Mouse (Mus musculus) liver, postnatal 0 days (tissue): ENCODE measurements at regions not wholly inside any gene's neighbourhood (a gene's known extent, or its start where the extent isn't known, plus 50 kb on each side); places are given as distances from the start of the nearest gene placed in this dataset.
A peak's percentile ranks its signal among the peaks of the same experiment; 100 is the strongest.

Source experiments
- ATAC-seq: fragments of 200-750 bp; cut with Nextera tagmentation; 2 replicates; pipeline ENCODE4 v1.8.0; 2017; ENCODE audit warnings: mild to moderate bottlenecking, moderate library complexity
- DNase-seq: peaks from one replicate; pipeline ENCODE4 v3.0.0-alpha.2; 2016
- H3K27ac ChIP-seq: fragments of 300-500 bp; sonication (generic); 2 replicates; pipeline ENCODE4 v1.5.1; 2014; ENCODE audit warnings: antibody characterized with exemption, moderate library complexity, mild to moderate bottlenecking, low read depth
- H3K27me3 ChIP-seq: fragments of 300-500 bp; sonication (generic); 2 replicates; pipeline ENCODE4 v1.6.1; 2014; ENCODE audit warnings: low read length, control low read depth, mixed read lengths; ENCODE audit not compliant: insufficient read depth
- H3K36me3 ChIP-seq: fragments of 300-500 bp; sonication (generic); replicated peaks from 2 replicates; pipeline ENCODE4 v1.6.1; 2014; ENCODE audit warnings: mild to moderate bottlenecking, control low read depth, low read length, moderate library complexity, mixed read lengths; ENCODE audit not compliant: insufficient read depth
- H3K4me1 ChIP-seq: fragments of 300-500 bp; sonication (generic); 2 replicates; pipeline ENCODE4 v1.6.1; 2014; ENCODE audit warnings: antibody characterized with exemption, mild to moderate bottlenecking, control low read depth; ENCODE audit not compliant: insufficient read depth
- H3K4me2 ChIP-seq: fragments of 300-500 bp; sonication (generic); 2 replicates; pipeline ENCODE4 v1.6.1; 2014; ENCODE audit warnings: low read depth, mild to moderate bottlenecking, low read length, moderate library complexity, mixed read lengths
- H3K4me3 ChIP-seq: fragments of 300-500 bp; sonication (generic); 2 replicates; pipeline ENCODE4 v1.5.1; 2014; ENCODE audit warnings: low read depth, low read length
- H3K9ac ChIP-seq: fragments of 300-500 bp; sonication (generic); replicated peaks from 2 replicates; pipeline ENCODE4 v1.6.1; 2014; ENCODE audit warnings: mild to moderate bottlenecking, moderate library complexity
- H3K9me3 ChIP-seq: fragments of 300-500 bp; sonication (generic); 2 replicates; pipeline ENCODE4 v1.6.1; 2016; ENCODE audit warnings: mild to moderate bottlenecking, control low read depth, low read length, mixed read lengths
- CTCF ChIP-seq: sonication (generic); IDR thresholded peaks from 2 replicates; pipeline ENCODE4 v1.5.1; 2016; ENCODE audit warnings: antibody characterized with exemption, low read depth
- EP300 ChIP-seq: IDR thresholded peaks from 2 replicates; pipeline ENCODE4 v1.6.1; 2016; ENCODE audit warnings: antibody characterized with exemption, low read depth, mild to moderate bottlenecking
- WGBS: fragments of 180-500 bp; shearing (Covaris S2); extraction: QIAGEN DNeasy Blood & Tissue Kit; methylation state at CpG from one replicate; pipeline ENCODE4 v1.1.7; 2014; ENCODE audit not compliant: insufficient replicate concordance; 5-methylcytosine and 5-hydroxymethylcytosine counted together

DNA sequence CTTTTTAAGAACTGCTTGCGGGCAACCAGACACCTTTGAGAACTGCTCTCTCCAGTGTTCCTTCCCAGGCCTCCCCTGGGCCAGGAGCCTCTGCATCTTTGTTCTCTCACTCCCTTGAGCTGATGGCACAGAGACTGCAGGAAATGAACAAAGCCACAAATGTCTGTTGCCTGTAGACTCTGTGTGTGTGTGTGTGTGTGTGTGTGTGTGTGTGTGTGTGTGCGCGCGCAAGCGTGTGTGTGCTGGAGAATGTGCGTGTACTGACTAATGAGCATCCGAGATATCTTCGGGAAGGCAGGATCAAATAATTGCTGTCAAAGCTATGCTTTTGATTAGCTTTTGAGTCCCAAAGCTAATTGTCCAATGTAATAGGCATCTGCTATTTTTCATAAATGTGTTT lies 254.7 kb upstream of the Sdk2 start:
- no peaks in the 10 kb centered on the region for H3K36me3 ChIP-seq
- H3K4me3 ChIP-seq, result no peak overlapping the region
- no peaks in the 10 kb centered on the region for H3K9me3 ChIP-seq
- no peaks in the 10 kb centered on the region for H3K4me1 ChIP-seq
- no peak overlapping the region for H3K9ac ChIP-seq
- no peaks in the 10 kb centered on the region for H3K27me3 ChIP-seq
- no peak overlapping the region for H3K4me2 ChIP-seq
- TF ChIP-seq EP300, result no peak
- TF ChIP-seq CTCF, result no peak
- H3K27ac ChIP-seq, result no peak overlapping the region
- DNase-seq (no peak), ATAC-seq (no peak)
- WGBS, result 46% methylated on average over 8 of the region's 8 CpGs

DNA sequence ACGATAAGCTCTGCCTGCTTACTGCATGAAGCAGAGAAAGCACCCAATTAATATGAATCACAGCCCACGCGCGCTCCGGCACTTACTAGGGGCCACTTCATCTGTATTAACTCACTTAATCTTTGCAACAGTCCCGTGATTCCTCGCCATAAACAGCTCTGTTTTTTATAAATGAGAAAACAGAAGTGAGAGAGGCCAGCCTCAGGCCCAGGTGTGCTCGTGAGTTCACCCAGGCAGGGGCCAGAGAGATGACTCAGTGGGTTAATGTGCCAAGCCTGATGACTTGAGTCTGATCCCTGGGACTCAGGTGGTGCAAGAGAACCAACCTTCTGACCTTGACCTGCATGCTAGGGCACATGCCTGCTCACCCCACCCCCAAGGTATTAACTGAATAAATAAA lies 248.4 kb upstream of the Sdk2 start:
- H3K27me3 ChIP-seq, result no peaks in the 10 kb centered on the region
- no peaks in the 10 kb centered on the region for H3K9me3 ChIP-seq
- no peak overlapping the region for H3K4me2 ChIP-seq
- no peak for DNase-seq
- ATAC-seq, result no peak
- TF ChIP-seq EP300 (no peak), CTCF (no peak)
- H3K27ac ChIP-seq, result no peak overlapping the region
- H3K9ac ChIP-seq, result no peak overlapping the region
- H3K36me3 ChIP-seq, result no peaks in the 10 kb centered on the region
- H3K4me1 ChIP-seq, result 0 out of 2 replicates have a peak, but pooled peaks cover 4% of the 10 kb centered on the region
- 80% methylated on average over 8 of the region's 8 CpGs for WGBS
- H3K4me3 ChIP-seq, result no peak overlapping the region

DNA sequence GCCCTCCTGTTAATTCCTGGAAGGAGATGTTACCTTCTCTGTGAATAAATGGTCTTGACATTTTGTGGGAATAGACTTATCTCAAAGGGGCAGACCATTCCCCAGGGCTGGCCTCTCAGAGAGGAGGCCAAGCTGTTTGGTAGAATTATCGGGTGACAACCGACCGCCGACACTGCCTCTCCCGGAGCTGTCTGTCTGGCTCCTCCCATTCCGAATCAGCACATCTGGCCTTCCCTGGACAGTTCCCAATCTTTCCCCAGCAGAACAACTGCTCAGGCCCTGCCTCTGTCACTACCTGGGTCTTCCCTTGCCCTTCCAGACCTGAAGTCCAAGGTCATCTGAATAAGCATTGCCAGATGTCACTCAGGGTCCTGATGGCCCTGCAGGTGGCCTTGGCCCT lies 246.8 kb upstream of the Sdk2 start:
- H3K4me1 ChIP-seq, result 0 out of 2 replicates have a peak, but pooled peaks cover 4% of the 10 kb centered on the region
- ATAC-seq, result no peak
- no peaks in the 10 kb centered on the region for H3K27me3 ChIP-seq
- H3K9me3 ChIP-seq, result no peaks in the 10 kb centered on the region
- no peak overlapping the region for H3K27ac ChIP-seq
- H3K9ac ChIP-seq, result no peak overlapping the region
- no peak for TF ChIP-seq CTCF
- TF ChIP-seq EP300, result no peak
- no peak for DNase-seq
- no peak overlapping the region for H3K4me2 ChIP-seq
- no peak overlapping the region for H3K4me3 ChIP-seq
- no peaks in the 10 kb centered on the region for H3K36me3 ChIP-seq
- WGBS, result 39% methylated on average over 6 of the region's 6 CpGs

DNA sequence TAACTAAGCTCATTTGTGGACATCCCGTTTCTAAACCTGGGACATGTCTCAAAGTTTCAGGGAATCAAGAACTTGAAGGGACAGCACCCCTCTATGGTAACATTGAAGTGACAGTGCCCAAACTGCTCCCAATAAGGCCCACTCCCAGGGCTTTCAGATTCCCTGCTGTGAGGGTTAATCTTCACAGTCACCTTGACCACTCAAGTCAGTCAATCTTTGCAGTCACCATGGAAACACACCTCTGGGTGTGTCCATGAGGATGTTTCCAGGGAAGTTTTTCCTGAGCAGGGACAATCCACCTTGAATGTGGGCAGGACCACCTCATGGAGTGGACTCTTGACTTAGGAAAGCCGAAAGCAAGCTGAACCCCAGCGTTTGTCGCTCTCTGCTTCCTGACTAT lies 244.8 kb upstream of the Sdk2 start:
- H3K4me1 ChIP-seq, result 0 out of 2 replicates have a peak, but pooled peaks cover 4% of the 10 kb centered on the region
- DNase-seq (no peak), ATAC-seq (no peak)
- no peak for TF ChIP-seq EP300
- TF ChIP-seq CTCF, result no peak
- no peak overlapping the region for H3K27ac ChIP-seq
- H3K4me3 ChIP-seq, result no peak overlapping the region
- no peaks in the 10 kb centered on the region for H3K36me3 ChIP-seq
- no peak overlapping the region for H3K4me2 ChIP-seq
- H3K27me3 ChIP-seq, result no peaks in the 10 kb centered on the region
- WGBS, result 74% methylated on average over 4 of the region's 4 CpGs
- no peaks in the 10 kb centered on the region for H3K9me3 ChIP-seq
- H3K9ac ChIP-seq, result no peak overlapping the region

DNA sequence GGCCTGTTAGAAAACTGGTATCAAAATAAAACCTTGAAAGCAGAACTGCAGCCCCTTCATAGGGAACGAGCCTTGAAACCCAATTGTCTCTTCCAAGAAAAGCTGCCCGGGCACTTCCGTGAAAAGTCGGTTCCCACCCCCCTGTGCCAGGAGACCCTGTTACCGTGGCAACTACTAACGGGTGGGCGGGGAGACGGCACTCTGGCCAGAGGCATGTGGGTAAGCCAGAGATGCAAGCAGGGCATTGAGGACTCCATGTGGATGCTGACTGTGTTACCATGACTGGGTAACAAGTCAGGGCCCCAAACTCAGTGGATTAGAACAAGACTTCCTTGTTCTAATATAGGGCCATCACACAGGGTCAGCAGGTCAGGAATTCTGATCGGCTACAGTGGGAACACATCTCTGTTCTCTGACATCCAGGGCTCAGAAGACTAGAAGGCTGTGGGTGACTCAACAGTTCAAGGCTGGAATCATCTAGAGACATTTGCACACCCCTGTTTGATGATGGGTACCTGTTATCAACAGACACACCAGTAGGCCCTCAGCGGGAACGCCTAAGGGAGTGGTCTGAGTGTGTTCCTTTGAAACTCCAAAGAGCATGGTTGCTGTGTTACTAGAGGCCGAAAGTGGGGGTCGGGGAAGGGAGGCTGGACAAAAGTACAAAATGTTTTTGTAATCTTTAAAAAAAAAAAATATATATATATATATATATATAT lies 236.9 kb upstream of the Sdk2 start:
- 65% methylated on average over 13 of the region's 13 CpGs for WGBS
- DNase-seq, result no peak
- H3K4me1 ChIP-seq, result no peaks in the 10 kb centered on the region; the same call in 1 of the 2 replicates
- H3K4me2 ChIP-seq, result no peak overlapping the region
- TF ChIP-seq CTCF (no peak), EP300 (no peak)
- H3K27ac ChIP-seq, result peak overlapping the region; percentile 22; the same call in 1 of the 2 replicates
- no peak overlapping the region for H3K9ac ChIP-seq
- H3K27me3 ChIP-seq, result no peaks in the 10 kb centered on the region
- ATAC-seq, result peak; percentile 92
- no peaks in the 10 kb centered on the region for H3K9me3 ChIP-seq
- no peaks in the 10 kb centered on the region for H3K36me3 ChIP-seq
- no peak overlapping the region for H3K4me3 ChIP-seq

DNA sequence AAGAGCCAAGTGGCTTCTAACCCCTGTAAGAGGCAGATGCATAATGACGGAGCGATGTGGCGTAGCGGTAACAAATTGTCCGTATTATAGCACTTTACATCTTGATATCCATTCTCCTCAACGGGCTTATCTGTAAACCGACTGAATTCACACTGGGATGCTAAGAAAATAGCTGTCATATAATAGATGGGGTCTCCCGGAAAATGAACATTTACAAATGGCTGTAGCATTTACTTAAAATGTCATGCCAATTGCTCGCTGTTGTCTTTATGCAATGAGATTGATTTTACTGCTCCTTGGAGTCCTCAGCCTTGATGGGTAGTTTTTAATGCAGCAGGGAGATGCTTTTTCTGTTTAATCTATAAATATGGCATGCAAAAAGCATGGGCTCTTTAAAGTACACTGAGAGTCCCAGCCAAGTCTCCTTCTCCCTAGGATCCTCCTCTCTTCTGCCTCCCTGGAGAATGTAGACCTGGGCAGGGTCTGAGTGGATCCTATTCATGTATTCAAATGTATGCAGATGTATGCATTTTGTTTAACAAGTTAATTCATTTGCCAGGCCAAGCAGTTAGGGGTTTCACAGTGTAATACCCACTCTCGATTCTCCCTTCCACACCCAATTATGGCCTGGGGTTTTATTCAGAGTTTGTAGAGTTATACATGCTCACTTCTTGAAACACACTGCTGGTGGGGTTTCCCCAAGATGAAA lies 233.9 kb upstream of the Sdk2 start:
- no peak overlapping the region for H3K27ac ChIP-seq
- 82% methylated on average over 10 of the region's 10 CpGs for WGBS
- ATAC-seq (no peak), DNase-seq (no peak)
- H3K4me3 ChIP-seq, result no peak overlapping the region
- no peaks in the 10 kb centered on the region for H3K9me3 ChIP-seq
- H3K4me2 ChIP-seq, result no peak overlapping the region
- TF ChIP-seq EP300, result no peak
- no peak for TF ChIP-seq CTCF
- H3K36me3 ChIP-seq, result no peaks in the 10 kb centered on the region
- H3K9ac ChIP-seq, result no peak overlapping the region
- H3K27me3 ChIP-seq, result no peaks in the 10 kb centered on the region
- no peaks in the 10 kb centered on the region; the same call in 1 of the 2 replicates for H3K4me1 ChIP-seq
